Mouse (Mus musculus) CH12.LX (cell line): ENCODE results near the gene Vsig10. TPM values are rescaled to one million over a fixed set of nuclear protein-coding genes. Genes with fewer than 3 reads are reported as not detected.
"Not testable (repeated sequence)": the region's sequence is repeated elsewhere in the genome, so short reads cannot be mapped to it uniquely, and the experiment has no call there.

ENCODE experiments used
- DNase-seq: peaks from one replicate; pipeline ENCODE4 v3.0.0-alpha.2; 2013; ENCODE audit errors: extremely low read depth
- H3K27ac ChIP-seq: 2 replicates; pipeline ENCODE4 v1.5.1; 2012; ENCODE audit warnings: low read depth, mild to moderate bottlenecking, control low read depth, moderate library complexity; ENCODE audit not compliant: insufficient read depth
- H3K27me3 ChIP-seq: replicated peaks from 2 replicates; pipeline ENCODE3; 2012; ENCODE audit warnings: inconsistent platforms
- H3K36me3 ChIP-seq, 2 experiments: replicated peaks in 1 of 2; 2 replicates each; pipeline versions ENCODE3 to v1.6.1; 2012; ENCODE audit warnings: inconsistent platforms in 1 of 2, low read length in 1 of 2, mild to moderate bottlenecking in 1 of 2, mixed read lengths in 1 of 2, moderate library complexity in 1 of 2; ENCODE audit not compliant: control insufficient read depth in 1 of 2, insufficient read depth in 1 of 2
- H3K4me1 ChIP-seq, 2 experiments: 2 replicates each; pipeline ENCODE4 v1.6.1; 2012; ENCODE audit warnings: inconsistent platforms in 1 of 2, moderate library complexity in 1 of 2; ENCODE audit not compliant: insufficient read depth in 2 of 2, control insufficient read depth in 1 of 2
- H3K4me2 ChIP-seq: 2 replicates; pipeline ENCODE4 v1.6.1; 2012; ENCODE audit warnings: low read depth, mild to moderate bottlenecking, control low read depth; ENCODE audit not compliant: poor library complexity, insufficient read depth, severe bottlenecking
- H3K4me3 ChIP-seq, 3 experiments: fragments of 150-350 bp in 1 of 3; sonication (generic) in 1 of 3; replicated peaks in 1 of 3; 2 replicates each; pipeline versions ENCODE3 to v1.5.1; 2011 to 2012; ENCODE audit warnings: low read depth in 2 of 3, low read length in 2 of 3, mild to moderate bottlenecking in 2 of 3, moderate library complexity in 2 of 3, control low read depth in 1 of 3, improper control_type of control experiment in 1 of 3, inconsistent platforms in 1 of 3, mixed read lengths in 1 of 3; ENCODE audit not compliant: poor library complexity in 1 of 3
- H3K79me2 ChIP-seq: replicated peaks from 2 replicates; pipeline ENCODE4 v1.6.1; 2012; ENCODE audit warnings: mild to moderate bottlenecking, moderate library complexity; ENCODE audit not compliant: control insufficient read depth, poor library complexity, insufficient read depth, severe bottlenecking; ENCODE audit errors: extremely low read depth
- H3K9ac ChIP-seq: 2 replicates; pipeline ENCODE4 v1.6.1; 2012; ENCODE audit warnings: low read depth, mild to moderate bottlenecking, control low read depth, moderate library complexity; ENCODE audit not compliant: insufficient read depth
- H3K9me3 ChIP-seq: replicated peaks from 2 replicates; pipeline ENCODE3; 2012; ENCODE audit warnings: low read length, inconsistent platforms, mixed read lengths
- E2F4 ChIP-seq: IDR thresholded peaks from 2 replicates; pipeline ENCODE4 v1.6.1; 2011; ENCODE audit warnings: low read depth, low read length, improper control_type of control experiment; ENCODE audit not compliant: insufficient replicate concordance
- IRF4 ChIP-seq: IDR thresholded peaks from 2 replicates; pipeline ENCODE4 v1.6.1; 2014; ENCODE audit warnings: low read depth, mild to moderate bottlenecking, inconsistent platforms, low read length, improper control_type of control experiment
- MAX ChIP-seq: IDR thresholded peaks from 2 replicates; pipeline ENCODE4 v1.6.1; 2011; ENCODE audit warnings: low read length, improper control_type of control experiment
- POLR2A ChIP-seq: IDR thresholded peaks from 2 replicates; pipeline ENCODE4 v1.6.1; 2011; ENCODE audit warnings: low read depth, mild to moderate bottlenecking, improper control_type of control experiment, low read length
- RAD21 ChIP-seq: IDR thresholded peaks from 2 replicates; pipeline ENCODE4 v1.6.1; 2011; ENCODE audit warnings: low read depth, mild to moderate bottlenecking, low read length, improper control_type of control experiment, moderate library complexity
- SIN3A ChIP-seq: IDR thresholded peaks from 2 replicates; pipeline ENCODE4 v1.6.1; 2012; ENCODE audit warnings: low read length, improper control_type of control experiment, inconsistent platforms
- SMC3 ChIP-seq: IDR thresholded peaks from 2 replicates; pipeline ENCODE4 v1.6.1; 2011; ENCODE audit warnings: low read depth, low read length, improper control_type of control experiment
- TBP ChIP-seq: conservative IDR thresholded peaks from 2 replicates; pipeline ENCODE4 v1.6.1; 2011; ENCODE audit warnings: low read depth, low read length, improper control_type of control experiment
- ZKSCAN1 ChIP-seq: IDR thresholded peaks from 2 replicates; pipeline ENCODE4 v1.6.1; 2012; ENCODE audit warnings: low read depth, inconsistent platforms, low read length, improper control_type of control experiment, borderline replicate concordance
- ZNF384 ChIP-seq: IDR thresholded peaks from 2 replicates; pipeline ENCODE4 v1.6.1; 2012; ENCODE audit warnings: low read depth, low read length, improper control_type of control experiment, inconsistent platforms
- dilution Hi-C: fragments of 300-500 bp; cut with MboI; formaldehyde crosslinking; loops from 2 replicates; pipeline ENCODE4 v1.14.3; 2020; ENCODE audit warnings: low sequenced_read_pairs; ENCODE audit not compliant: extremely low pct_unique_long_range_greater_than_20kb, extremely low pct_ligation_motif_present
- in situ Hi-C: fragments of 300-500 bp; cut with MboI; formaldehyde crosslinking; loops from 3 replicates; pipeline ENCODE4 v1.14.3; 2019; ENCODE audit warnings: low sequenced_read_pairs, low pct_ligation_motif_present, low pct_unique_long_range_greater_than_20kb, mixed read lengths
- polyA plus RNA-seq: library from polyadenylated mRNA; unstranded; fragments of >175 nt; gene quantifications from 2 replicates; pipeline ENCODE4 v1.2.1, GENCODE M21; 2012; ENCODE audit warnings: low read depth; ENCODE audit not compliant: insufficient read length
- total RNA-seq, 2 experiments: library from RNA; depleted of rRNA; stranded (reverse); fragments of 300-350 nt in 1 of 2; fragments of >200 nt in 1 of 2; gene quantifications; 2 replicates each; pipeline ENCODE4 v1.2.3; 2012 to 2014

Vsig10 gene
- total and polyA plus RNA-seq, 3 experiments: 2.1 to 4.7 (median 3.9) TPM

GRCm38 (mm10) chr5:117340081-117340480 is 21.2 kb downstream of the Vsig10 start:
- peaks cover 9 to 33% of the 10 kb centered on the region in 2 experiments for H3K36me3 ChIP-seq
- in situ Hi-C loops (no loop called here), dilution Hi-C loops (no loop called here)
- no peak for DNase-seq
- no peaks in the 10 kb centered on the region for H3K4me1 ChIP-seq
- no peak overlapping the region for H3K27ac ChIP-seq
- H3K9ac ChIP-seq: no peak overlapping the region
- H3K79me2 ChIP-seq: no peaks in the 10 kb centered on the region
- TF ChIP-seq MAX: no peak
- TF ChIP-seq POLR2A: no peak
- no peak for TF ChIP-seq SIN3A
- no peak for TF ChIP-seq IRF4
- no peak overlapping the region for H3K4me3 ChIP-seq
- H3K4me2 ChIP-seq: no peak overlapping the region
- peaks cover 2% of the 10 kb centered on the region for H3K9me3 ChIP-seq
- H3K27me3 ChIP-seq: no peaks in the 10 kb centered on the region

GRCm38 (mm10) chr5:117341896-117342295 is 23.0 kb downstream of the Vsig10 start:
- no peaks in the 10 kb centered on the region for H3K27me3 ChIP-seq
- peaks cover under 1% of the 10 kb centered on the region for H3K9me3 ChIP-seq
- H3K4me2 ChIP-seq: no peak overlapping the region
- H3K27ac ChIP-seq: no peak overlapping the region
- no peak overlapping the region for H3K4me3 ChIP-seq
- DNase-seq: no peak
- H3K9ac ChIP-seq: no peak overlapping the region
- TF ChIP-seq ZKSCAN1 (no peak), SMC3 (no peak), RAD21 (no peak), ZNF384 (no peak), TBP (no peak), E2F4 (no peak), IRF4 (no peak)
- dilution Hi-C loops: no loop called here
- peaks cover 0 to 5% of the 10 kb centered on the region in 2 experiments; a peak in 2 of 4 replicates for H3K4me1 ChIP-seq
- in situ Hi-C loops: no loop called here
- H3K79me2 ChIP-seq: no peaks in the 10 kb centered on the region
- peaks cover 2 to 23% of the 10 kb centered on the region in 2 experiments for H3K36me3 ChIP-seq

- H3K27me3 ChIP-seq, H3K4me3 ChIP-seq, H3K27ac ChIP-seq, H3K79me2 ChIP-seq, DNase-seq, in situ Hi-C loops, H3K9ac ChIP-seq, dilution Hi-C loops, H3K9me3 ChIP-seq, H3K4me2 ChIP-seq: not testable (repeated sequence)
- peaks cover 2 to 13% of the 10 kb centered on the region in 2 experiments for H3K36me3 ChIP-seq
- peaks cover 0 to 18% of the 10 kb centered on the region in 2 experiments; a peak in 3 of 4 replicates for H3K4me1 ChIP-seq
These were observed 25.6 kb downstream of the Vsig10 start for GRCm38 (mm10) chr5:117344496-117344895.
